Mouse (Mus musculus) naive thymus-derived CD4-positive, alpha-beta T cell, adult 2 months (primary cell): ENCODE results near the gene March5.
A peak's percentile ranks its signal among the peaks of the same experiment; 100 is the strongest.

Source experiments
- DNase-seq: peaks from one replicate; pipeline ENCODE4 v3.0.0-alpha.2; 2011; ENCODE audit warnings: low read depth

Gene March5

DNA sequence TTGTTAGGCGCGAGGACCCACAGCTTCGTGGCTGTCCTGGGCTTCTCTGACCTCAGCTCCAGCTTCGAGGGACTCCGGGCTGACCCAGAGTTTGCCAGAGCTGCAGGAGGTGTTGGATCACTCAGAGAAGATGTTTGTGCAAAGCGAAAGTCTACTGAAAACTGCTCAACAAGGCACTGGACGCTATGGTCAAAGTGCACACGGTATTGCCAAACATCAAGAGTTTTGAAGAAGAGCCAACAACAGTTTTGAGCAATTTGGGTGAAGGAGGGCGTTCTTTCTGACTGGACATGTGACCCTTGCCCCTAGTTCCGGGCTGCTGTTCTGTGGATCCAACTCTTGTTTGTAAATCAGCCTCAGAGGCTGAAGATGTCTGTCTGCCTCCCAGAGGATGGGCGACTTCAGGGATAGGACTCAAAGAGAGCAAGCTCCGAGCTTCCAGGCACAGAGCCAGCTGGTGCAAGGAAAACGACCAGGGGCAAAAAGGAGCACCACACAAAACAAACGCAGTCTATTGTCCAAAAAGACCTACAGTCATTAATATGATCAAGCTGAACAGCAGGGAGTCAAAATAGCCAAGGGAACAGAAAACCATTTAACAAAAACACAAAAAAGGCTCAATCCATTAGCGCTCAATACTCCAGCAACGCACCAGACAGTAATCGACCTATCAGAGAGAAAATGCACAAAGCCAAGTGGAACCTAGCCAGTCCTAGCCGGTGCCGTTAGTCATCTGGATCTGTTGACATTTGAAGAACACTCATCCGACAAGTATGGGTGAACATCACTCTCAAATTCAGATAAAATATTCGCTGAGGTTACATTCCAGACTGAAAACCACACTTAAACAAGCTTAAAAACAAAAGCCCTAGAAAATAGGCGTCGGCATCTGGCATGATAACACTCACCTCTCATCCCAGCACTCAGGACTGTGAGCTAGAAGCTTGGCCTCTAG is 56.9 kb downstream of the March5 start:
- DNase-seq = no peak

DNA sequence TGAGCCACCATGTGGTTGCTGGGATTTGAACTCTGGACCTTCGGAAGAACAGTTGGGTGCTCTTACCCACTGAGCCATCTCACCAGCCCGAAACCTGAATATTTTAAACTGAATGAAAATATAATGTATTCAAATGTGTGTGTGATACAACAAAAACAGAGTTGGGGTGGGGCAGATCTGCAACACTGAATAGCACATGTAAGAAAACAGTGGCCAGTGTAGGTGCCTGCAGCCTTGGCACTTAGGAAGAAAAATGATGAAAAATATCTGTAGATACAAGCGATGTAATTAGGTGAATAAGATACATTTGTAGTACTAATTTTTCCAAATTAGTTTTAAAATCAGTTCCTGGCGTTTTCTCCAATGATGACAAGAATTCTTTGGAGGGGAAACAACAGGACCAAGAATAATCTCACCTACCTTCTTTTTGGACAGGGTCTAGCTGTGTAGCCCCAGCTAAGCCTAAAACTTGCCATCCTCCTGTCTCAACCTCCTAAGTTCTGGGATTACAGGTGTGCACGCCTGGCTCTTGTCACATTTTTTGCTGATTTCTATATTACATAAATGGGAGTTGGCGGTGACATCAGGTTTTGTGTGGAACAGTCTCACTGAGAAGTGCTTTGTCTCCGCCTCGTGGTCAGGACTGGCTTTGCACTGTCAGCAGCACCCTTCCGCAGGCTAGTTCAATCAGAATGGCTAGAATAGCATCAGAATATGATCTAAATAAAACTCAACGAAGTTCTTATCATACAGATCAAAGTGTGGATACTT is 58.2 kb downstream of the March5 start:
- peak; percentile 78 for DNase-seq

DNA sequence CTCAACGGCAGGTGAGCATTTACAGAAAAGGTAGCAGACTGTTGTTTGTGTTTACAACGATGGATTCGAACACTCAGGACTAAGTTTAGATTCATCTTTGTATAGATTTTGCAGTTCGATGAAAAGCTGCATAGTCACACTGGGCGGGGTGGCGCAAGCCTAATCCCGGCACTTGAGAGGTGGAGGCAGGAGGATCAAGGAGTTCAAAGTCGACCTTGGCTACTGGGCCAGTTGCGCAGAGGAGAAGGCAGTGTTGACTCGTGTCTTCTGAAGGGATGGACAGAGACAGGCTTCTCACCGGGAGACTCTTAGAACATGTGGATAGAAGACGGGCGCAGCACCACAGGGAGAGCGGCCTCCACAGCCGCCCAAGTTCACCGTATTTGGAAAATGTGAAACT is 61.8 kb downstream of the March5 start:
- DNase-seq = no peak
